Mouse (Mus musculus): Measurements from ENCODE around the gene Foxa2.

Foxa2 gene

DNA sequence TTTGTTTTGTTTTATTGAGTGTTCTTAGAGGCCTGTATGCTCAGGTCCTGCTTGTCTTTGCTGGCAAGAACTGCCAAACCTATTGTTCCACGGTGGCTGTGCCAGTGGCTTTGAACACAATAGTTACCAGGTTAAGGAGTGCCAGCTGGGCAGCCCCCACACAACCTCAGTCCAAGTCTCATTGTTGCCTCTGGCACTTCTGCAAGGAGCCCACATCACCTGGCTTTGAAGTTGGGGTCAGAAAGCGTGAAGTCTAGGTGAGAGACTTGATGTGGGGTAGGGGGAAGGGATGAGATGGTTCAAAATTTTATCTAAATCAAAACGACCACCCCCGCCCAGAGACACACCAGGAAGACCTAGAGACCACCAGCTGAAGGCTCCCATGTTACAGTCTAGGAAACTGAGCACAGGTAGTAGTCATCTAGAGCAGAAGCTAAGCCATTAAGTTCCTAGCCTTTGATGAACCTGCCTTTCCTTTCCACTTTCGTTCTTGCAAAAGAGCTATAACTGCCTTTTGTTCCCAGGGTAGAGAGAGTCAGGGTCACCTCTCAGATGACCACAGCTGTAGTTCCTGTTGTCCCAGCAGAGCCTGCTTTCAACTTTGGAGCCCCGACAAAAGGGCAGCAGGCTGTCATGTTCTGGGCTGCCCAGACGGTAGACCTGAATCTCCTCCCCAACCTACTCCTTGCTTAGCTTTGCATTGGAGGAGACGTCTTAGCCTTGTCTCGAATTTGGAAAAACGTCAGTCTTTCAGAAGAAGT is 48.4 kb downstream of the Foxa2 start:
- no peak for DNase-seq

- DNase-seq, result no peak
Measured at GRCm38 (mm10) chr2:147996781-147997180, 50.0 kb downstream of the Foxa2 start.

DNA sequence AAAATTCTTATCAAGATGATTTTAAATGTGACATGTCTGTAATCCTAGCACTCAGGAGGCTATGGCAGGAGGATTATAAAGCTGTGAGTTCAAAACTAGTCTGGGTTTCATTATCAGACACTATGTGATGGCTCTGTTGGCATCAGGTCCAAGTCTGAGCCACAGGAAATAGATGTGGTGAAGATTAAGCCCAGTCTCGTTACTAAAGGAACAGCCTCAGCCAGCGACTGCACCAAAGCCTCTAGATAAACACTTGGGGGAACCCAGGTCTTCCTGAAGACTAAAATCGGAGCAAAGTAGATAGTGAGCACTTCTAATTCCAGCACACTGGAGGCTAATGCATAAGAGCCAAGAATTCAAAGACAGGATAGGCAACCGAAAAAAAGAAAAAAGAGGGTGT is 52.9 kb downstream of the Foxa2 start:
- DNase-seq, result no peak

DNA sequence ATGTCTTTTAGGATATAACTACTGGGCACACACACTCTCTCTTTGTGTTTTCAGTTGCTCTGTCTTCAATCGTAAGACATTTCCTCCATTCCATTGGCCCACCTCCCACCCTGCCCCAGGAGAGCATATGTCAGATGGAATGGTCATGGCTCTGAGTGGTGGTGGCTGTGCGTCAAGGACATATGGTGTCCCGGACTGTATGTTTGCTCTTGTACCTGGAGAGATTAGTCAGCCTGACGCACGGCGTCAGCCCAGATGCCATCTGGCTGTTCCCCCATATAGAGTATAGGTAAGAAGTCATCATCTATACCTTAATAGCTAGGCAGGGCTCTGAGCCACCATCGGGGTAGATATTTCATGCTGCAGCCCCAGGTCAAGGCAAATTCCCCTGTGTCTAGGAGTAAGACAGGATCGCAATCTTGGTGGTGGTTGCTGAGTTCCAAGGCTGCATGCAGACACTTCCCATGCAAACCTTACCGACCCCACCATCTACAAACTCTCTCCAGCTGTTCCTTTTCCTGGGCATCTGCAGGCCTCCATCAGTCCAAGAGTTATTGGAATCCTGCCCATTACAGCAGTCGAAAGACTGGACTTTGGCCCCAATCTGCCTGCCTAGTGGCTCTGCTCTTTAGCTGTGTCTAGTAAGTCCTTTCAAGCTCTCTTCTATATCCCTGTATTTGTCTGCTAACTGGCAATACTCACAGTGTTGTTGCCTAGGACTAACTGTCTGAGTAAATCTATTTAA is 53.7 kb downstream of the Foxa2 start:
- no peak for DNase-seq
